Mouse (Mus musculus): ENCODE data around the gene 4930432K21Rik.

The 4930432K21Rik gene

DNA sequence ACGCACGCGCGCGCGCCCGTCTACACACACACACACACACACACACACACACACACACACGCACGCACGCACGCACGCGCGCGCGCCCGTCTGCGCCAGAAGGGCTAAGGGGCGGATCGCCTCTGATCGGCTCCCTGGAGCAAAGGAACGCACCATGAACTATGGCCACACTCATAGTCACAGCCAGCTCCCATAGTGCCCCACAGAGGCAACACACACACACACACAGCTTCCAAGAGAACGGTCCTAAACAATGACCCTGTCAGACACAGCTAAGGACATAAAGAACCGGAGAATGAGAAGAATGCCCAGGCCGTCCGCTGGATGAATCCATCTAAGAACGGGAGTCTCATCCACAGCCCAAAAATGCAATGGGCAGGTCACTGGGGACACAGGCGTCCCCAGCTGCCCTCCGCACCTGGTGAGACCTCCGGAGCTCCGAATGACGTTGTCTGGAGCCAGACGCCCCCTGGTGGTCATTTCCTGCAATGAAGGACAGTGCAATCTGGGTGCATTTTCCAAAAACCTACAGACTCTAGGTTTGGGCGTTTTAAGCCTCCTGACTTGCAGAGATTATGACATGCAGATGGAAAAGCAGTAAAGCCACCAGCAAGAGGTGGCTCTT is 62.5 kb downstream of the 4930432K21Rik start:
- peak; percentile 88 to 92 for DNase-seq

DNA sequence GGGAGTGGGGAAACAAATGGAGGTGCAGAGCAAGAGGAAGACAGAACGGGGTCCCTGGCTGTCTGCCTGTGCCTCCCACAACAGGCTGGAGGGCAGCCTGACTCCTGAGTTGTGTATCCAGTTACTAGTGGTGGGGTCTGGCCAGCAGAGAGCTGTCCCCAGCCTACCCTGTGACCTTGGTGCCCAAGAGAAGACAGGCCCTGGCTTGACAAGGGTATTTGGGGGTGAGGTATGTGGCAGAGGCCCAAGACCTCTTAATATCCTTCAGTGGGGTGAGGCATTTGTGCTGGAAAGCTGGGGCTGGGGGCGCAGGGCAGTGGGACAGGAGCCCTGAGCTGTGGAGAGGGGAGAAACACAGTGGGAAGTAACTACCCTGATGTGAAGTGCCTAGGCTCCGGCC is 63.4 kb downstream of the 4930432K21Rik start:
- DNase-seq, result no peak

DNA sequence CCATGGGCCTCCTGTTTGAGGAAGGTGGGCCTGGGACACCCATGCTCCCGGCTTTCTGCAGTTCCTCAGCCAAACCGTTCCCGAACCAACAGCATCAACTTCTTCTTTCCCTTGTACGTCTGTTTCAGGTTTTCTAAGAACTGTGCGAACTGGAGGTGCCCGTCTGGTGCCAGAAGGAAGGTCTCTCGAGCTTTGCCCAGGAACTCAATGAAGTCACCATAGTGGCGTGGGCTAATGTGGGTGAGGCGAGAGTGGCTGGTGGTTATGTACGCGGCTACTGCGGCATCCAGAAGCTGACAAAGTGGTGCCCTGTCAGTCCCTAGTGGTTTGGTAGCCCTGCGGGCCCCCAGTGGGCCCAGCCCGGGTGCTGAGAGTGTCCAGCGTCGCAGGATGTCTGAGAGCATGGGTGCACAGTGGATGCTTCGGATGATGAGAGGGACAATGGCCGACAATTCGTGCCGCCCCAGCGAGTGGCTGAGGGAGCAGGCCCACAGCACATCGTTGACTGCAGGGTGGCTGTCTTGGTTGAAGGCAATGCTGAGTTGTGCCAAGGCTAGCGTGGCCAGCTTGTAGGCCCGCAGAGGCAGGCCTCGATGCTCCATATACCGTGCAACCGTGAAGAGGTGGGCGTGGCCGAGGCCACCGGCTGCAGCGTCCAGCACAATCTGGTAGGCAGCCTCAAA is 64.2 kb downstream of the 4930432K21Rik start:
- DNase-seq, result no peak

DNA sequence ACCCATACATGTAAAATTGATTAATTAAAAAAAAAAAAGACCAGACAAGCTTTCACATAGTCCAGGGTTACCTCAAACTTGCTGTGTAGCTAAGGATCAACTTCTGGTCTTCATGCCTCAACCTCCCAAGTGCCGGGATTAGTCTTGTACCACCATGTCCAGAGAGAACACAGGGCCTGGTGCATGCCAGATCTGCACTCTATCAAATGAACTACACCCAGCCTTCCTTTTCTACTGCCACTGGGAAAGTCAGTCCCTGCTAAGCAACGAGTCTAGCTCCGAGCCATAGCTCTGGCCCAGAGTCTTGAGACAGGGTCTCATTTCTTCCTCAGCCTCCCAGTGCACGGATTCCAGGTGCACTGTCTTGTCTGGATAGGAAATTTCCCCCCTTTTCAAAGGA is 65.5 kb downstream of the 4930432K21Rik start:
- no peak for DNase-seq

DNA sequence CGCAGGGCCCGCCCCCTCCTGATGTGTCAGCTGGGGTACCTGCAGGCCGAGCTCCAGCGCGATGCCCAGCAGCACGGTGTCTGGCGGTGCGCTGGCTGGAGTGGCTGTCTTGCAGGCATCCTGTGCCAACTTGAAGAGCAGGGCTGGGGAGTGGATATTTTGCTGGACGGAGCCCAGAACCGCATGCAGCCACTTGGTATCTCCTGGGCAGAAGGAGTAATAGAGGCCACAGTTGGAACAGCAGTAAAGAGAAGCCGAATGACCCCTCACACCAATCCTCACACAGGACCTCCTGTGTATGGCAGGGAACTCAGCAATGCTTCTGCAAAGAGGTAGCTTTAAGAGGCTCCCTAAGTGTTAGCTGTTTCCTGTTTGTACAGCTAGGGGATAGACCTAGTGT is 69.4 kb downstream of the 4930432K21Rik start:
- DNase-seq, result no peak

DNA sequence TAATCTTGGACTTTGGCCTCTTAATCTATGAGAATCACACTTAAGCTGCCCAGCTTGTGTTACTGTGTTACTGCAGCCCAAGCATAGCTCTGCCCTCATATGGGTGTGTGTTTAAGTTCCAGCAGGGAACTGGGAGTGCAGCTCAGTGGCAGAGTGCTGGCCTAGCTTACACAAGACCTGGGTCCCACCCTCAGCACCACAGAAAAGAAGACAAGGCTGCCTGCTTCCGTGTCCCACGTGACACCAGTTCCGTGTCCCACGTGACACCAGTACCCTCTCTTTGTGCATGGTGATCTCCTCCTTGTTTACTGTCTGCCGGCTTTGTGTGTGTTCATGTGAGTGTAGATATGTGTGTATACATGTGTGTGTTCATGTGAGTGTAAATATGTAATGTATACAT is 70.3 kb downstream of the 4930432K21Rik start:
- no peak for DNase-seq

DNA sequence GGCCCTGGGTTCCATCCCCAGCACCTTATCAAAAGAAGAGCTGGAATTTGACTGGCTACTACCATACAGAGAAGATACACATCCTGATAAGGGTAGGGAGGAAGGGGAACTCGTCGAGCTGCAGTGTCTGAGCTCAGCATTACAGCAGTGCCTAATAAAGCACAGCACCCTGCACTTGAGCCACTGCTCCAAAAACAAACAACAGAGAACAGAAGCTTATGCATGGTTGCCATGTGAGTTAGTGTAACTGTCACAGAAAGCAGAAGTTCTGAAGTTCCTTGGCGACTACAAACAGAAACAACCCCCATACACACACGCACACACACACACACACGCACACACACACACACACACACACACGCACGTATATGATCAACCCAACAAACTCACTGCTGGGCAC is 72.3 kb downstream of the 4930432K21Rik start:
- DNase-seq, result no peak
